Mouse (Mus musculus) cerebellum, adult (tissue): ENCODE results near the gene Ttc13.

ENCODE experiments used
- ATAC-seq: cut with Nextera tagmentation; 2 replicates; pipeline ENCODE4 v1.9.2; 2017; ENCODE audit warnings: mild to moderate bottlenecking, moderate library complexity, mixed read lengths; ENCODE audit not compliant: insufficient number of reproducible peaks, low FRiP score, low TSS enrichment

The Ttc13 gene

GRCm38 (mm10) chr8:124721862-124722515 lies at the start of gene Ttc13, which contains the start of gene Arv1:
TSS of gene Ttc13 (minus strand) at chr8:124721983.
TSS of gene Arv1 (plus strand) at chr8:124722139.
- ATAC-seq, result peak; percentile 99

GRCm38 (mm10) chr8:124763061-124763460 lies 41.3 kb upstream of the Ttc13 start:
- ATAC-seq, result no peak

- ATAC-seq, result no peak
These were observed 36.8 kb upstream of the Ttc13 start for GRCm38 (mm10) chr8:124758544-124758943.

GRCm38 (mm10) chr8:124756601-124757000 lies 34.8 kb upstream of the Ttc13 start:
- ATAC-seq, result no peak

- ATAC-seq, result no peak
These were observed 34.4 kb upstream of the Ttc13 start for GRCm38 (mm10) chr8:124756153-124756552.

GRCm38 (mm10) chr8:124755481-124755880 lies 33.7 kb upstream of the Ttc13 start:
- no peak for ATAC-seq

- no peak for ATAC-seq
These were observed 33.0 kb upstream of the Ttc13 start for GRCm38 (mm10) chr8:124754792-124755190.

GRCm38 (mm10) chr8:124754101-124754791 lies 32.5 kb upstream of the Ttc13 start:
- ATAC-seq, result no peak

GRCm38 (mm10) chr8:124752325-124752862 lies 30.6 kb upstream of the Ttc13 start:
- no peak for ATAC-seq

- ATAC-seq, result no peak
These were observed 30.0 kb upstream of the Ttc13 start, which contains the start of gene Fam89a for GRCm38 (mm10) chr8:124751709-124752173. TSS of gene Fam89a (minus strand) at chr8:124751832.

GRCm38 (mm10) chr8:124751191-124751590 lies 29.4 kb upstream of the Ttc13 start:
- no peak for ATAC-seq

- ATAC-seq, result no peak
These were observed 24.9 kb upstream of the Ttc13 start for GRCm38 (mm10) chr8:124746661-124747060.

GRCm38 (mm10) chr8:124739268-124739667 lies 17.5 kb upstream of the Ttc13 start:
- no peak for ATAC-seq

- ATAC-seq, result no peak
These were observed 13.7 kb upstream of the Ttc13 start for GRCm38 (mm10) chr8:124735371-124735911.

GRCm38 (mm10) chr8:124732828-124733227 lies 11.0 kb upstream of the Ttc13 start:
- ATAC-seq, result no peak

- ATAC-seq, result no peak
These were observed 2.5 kb upstream of the Ttc13 start for GRCm38 (mm10) chr8:124724301-124724700.

- ATAC-seq, result no peak
These were observed 583 bp downstream of the Ttc13 start for GRCm38 (mm10) chr8:124720938-124721861.

- no peak for ATAC-seq
These were observed 1.6 kb downstream of the Ttc13 start for GRCm38 (mm10) chr8:124720133-124720532.

- no peak for ATAC-seq
These were observed 6.0 kb downstream of the Ttc13 start for GRCm38 (mm10) chr8:124715736-124716135.

- ATAC-seq, result no peak
These were observed 8.6 kb downstream of the Ttc13 start for GRCm38 (mm10) chr8:124713207-124713606.
